Mouse (Mus musculus): ENCODE measurements at regions not wholly inside any gene's neighbourhood (a gene's known extent, or its start where the extent isn't known, plus 50 kb on each side); places are given as distances from the start of the nearest gene placed in this dataset.
A peak's percentile ranks its signal among the peaks of the same experiment; 100 is the strongest.

DNA sequence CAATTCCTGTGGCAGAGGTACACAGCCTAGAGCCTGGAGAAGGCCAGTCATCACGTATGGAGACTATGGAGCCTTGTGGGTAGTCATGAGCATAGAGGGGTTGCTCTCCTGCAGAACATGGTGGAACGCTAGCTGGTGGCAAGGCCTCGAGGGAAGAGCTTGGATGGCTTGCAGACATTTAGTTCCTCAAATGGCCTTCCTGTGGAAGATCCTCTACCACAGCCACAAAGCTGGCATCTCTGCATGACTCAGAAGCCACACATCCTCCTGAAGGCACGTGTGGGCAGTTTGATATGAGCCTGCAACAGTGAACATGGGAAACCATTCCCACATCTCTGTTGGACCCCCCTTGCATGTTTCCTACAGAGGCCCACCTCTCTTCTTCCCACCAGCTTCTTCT is 547.9 kb upstream of the Lrrc6 start:
- Histone ChIP-seq H3K4me3 (replicated peaks) (peak overlapping the region; percentile 77), H3K9me3 (no peaks in the 10 kb centered on the region), H3K36me3 (replicated peaks; ENCODE audit: low read length) (peaks cover 12% of the 10 kb centered on the region), H3K27me3 (replicated peaks) (no peaks in the 10 kb centered on the region), H3K4me1 (peaks cover 62% of the 10 kb centered on the region)
- TF ChIP-seq GATA1 (IDR thresholded peaks at IDR 0.05; ENCODE audit: borderline replicate concordance, low read length) = peak; percentile 64; the same call in 1 of the 3 replicates
- peak; percentile 74 for TF ChIP-seq FLI1 (IDR thresholded peaks at IDR 0.05; ENCODE audit: low read length)

DNA sequence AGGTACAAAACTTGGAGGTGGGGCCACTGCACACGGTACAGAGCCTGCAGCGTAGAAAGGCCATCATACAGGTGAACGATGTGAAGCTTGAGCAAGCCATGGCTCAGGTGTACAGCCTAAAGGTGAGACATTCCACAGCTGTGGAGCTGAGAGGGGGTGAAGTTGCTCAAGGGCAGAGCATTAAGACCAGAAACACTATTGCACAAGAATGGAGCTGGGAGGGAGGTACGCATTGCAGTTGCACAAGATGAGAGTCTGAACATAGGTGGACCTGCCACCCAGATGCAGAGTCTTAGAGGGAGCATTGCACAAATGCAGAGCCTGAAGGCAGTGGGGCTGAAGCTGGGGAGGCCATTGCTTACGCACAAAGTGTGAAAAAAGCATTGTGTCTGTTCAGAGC is 547.4 kb upstream of the Lrrc6 start:
- TF ChIP-seq GATA1 (IDR thresholded peaks at IDR 0.05; ENCODE audit: borderline replicate concordance, low read length) = no peak
- TF ChIP-seq FLI1 (IDR thresholded peaks at IDR 0.05; ENCODE audit: low read length) = no peak
- H3K4me3 ChIP-seq (replicated peaks) = peak overlapping the region; percentile 77
- H3K9me3 ChIP-seq = no peaks in the 10 kb centered on the region
- H3K36me3 ChIP-seq (replicated peaks; ENCODE audit: low read length) = peaks cover 12% of the 10 kb centered on the region
- no peaks in the 10 kb centered on the region for H3K27me3 ChIP-seq (replicated peaks)
- peaks cover 62% of the 10 kb centered on the region for H3K4me1 ChIP-seq

DNA sequence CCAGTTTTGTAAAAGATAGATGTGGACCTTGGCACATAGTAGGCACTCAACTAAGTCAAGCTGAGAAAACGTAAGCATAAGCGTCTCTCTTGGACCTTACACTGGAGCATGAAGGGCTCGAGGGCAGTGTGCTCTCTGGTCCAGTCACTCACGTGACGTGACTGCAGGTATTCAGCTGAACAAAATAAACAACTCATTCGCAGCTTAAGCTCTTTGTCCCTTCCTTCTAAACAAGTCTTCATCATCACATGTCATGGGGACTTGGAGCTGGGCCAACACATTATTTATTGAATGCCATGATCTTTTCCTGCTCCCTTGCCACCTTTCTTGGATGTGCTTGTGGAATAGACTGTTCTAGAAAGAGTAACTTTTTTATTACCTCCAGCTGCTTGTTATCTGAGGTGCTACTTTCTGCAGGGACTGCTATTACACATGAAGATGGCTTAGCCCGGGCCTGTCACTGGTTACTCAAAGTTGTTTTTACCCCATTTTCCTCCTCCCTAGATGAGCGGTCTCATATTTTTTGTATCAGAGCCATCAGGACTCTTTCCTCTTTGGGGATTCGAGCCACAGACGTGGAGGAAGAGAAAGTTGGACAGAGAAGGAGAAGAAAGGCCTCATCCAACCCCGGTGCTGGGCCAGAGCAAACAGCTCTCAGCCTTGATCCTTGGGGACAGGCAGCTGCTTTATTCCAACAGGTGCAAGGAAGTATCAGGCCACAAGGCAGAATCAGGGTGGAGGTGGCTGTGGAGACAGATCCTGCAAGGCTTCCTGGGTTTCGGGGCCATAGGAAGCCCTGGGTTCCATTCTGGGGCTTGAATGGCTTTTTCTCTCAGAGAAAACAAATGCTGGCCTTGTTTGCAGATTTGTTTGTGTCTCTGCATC is 545.5 kb upstream of the Lrrc6 start:
- TF ChIP-seq GATA1 (IDR thresholded peaks at IDR 0.05; ENCODE audit: borderline replicate concordance, low read length) (no peak), FLI1 (IDR thresholded peaks at IDR 0.05; ENCODE audit: low read length) (no peak)
- no peaks in the 10 kb centered on the region for H3K9me3 ChIP-seq
- no peaks in the 10 kb centered on the region for H3K27me3 ChIP-seq (replicated peaks)
- H3K4me3 ChIP-seq (replicated peaks) = no peak overlapping the region
- peaks cover 74% of the 10 kb centered on the region for H3K4me1 ChIP-seq
- peaks cover 16% of the 10 kb centered on the region for H3K36me3 ChIP-seq (replicated peaks; ENCODE audit: low read length)

DNA sequence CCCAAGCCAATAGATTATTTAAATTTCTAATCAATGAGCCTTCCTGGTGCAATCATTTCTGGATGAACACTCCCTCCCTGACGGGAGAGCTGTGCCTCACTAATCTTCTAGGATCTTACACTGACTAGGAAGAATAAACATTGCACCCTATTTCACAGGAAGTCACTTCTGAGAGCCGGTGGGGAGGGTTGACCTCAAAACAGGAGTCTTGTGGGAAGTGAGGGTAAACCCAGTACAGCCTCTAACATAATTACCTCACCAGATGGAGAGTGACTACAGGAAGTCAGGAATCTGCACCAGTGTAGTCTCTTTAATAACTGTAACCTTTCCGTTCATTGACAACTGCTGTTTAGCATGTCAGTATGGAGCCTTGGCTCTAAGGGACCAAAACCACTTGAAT is 544.6 kb upstream of the Lrrc6 start:
- no peaks in the 10 kb centered on the region for H3K9me3 ChIP-seq
- H3K4me3 ChIP-seq (replicated peaks) = no peak overlapping the region
- no peaks in the 10 kb centered on the region for H3K27me3 ChIP-seq (replicated peaks)
- TF ChIP-seq FLI1 (IDR thresholded peaks at IDR 0.05; ENCODE audit: low read length) (no peak), GATA1 (IDR thresholded peaks at IDR 0.05; ENCODE audit: borderline replicate concordance, low read length) (no peak)
- H3K36me3 ChIP-seq (replicated peaks; ENCODE audit: low read length) = peaks cover 16% of the 10 kb centered on the region
- peaks cover 83% of the 10 kb centered on the region for H3K4me1 ChIP-seq

DNA sequence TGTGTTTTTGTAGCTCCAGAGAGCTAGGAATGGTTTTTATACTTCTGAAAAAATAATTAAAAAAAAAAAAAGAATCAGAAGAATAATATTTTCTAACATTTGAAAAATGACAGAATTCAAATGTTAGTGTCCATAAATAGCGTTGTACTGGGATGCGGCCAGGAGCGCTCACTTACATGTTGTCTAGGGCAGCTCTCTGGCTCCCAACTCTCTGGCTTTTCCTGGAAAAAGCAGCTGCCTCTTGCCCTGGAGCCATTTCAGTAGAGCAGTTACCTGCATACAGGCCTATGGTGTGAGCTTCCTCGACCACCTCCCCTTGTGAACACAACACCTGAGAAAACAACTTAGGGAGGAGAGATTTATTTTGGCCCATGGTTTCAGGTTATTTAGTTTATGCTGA is 544.1 kb upstream of the Lrrc6 start:
- Histone ChIP-seq H3K4me3 (replicated peaks) (no peak overlapping the region), H3K27me3 (replicated peaks) (no peaks in the 10 kb centered on the region), H3K4me1 (peaks cover 86% of the 10 kb centered on the region), H3K36me3 (replicated peaks; ENCODE audit: low read length) (peaks cover 16% of the 10 kb centered on the region), H3K9me3 (no peaks in the 10 kb centered on the region)
- TF ChIP-seq FLI1 (IDR thresholded peaks at IDR 0.05; ENCODE audit: low read length) (no peak), GATA1 (IDR thresholded peaks at IDR 0.05; ENCODE audit: borderline replicate concordance, low read length) (no peak)

DNA sequence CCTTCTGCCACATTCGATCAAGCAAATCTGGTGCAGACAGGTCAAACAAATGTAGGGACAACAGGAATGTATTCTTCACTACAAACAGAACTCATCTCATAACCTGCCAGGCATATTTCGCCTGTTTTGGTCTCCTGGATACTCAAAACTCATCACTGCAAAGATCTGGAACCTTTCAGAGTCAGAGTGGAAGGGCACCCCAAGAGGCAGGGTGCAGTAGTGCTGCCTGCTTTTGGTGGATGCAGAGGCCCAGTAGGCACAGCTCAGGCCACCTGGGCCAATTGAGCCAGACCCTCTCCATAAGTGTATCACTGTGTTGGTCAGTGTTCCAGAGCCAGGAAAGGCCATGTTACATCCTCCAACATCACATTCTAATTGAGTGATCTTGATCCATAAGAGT is 541.4 kb upstream of the Lrrc6 start:
- Histone ChIP-seq H3K36me3 (replicated peaks; ENCODE audit: low read length) (peaks cover 9% of the 10 kb centered on the region), H3K9me3 (no peaks in the 10 kb centered on the region), H3K4me1 (peaks cover 86% of the 10 kb centered on the region), H3K4me3 (replicated peaks) (no peak overlapping the region), H3K27me3 (replicated peaks) (no peaks in the 10 kb centered on the region)
- TF ChIP-seq GATA1 (IDR thresholded peaks at IDR 0.05; ENCODE audit: borderline replicate concordance, low read length) = no peak
- no peak for TF ChIP-seq FLI1 (IDR thresholded peaks at IDR 0.05; ENCODE audit: low read length)

DNA sequence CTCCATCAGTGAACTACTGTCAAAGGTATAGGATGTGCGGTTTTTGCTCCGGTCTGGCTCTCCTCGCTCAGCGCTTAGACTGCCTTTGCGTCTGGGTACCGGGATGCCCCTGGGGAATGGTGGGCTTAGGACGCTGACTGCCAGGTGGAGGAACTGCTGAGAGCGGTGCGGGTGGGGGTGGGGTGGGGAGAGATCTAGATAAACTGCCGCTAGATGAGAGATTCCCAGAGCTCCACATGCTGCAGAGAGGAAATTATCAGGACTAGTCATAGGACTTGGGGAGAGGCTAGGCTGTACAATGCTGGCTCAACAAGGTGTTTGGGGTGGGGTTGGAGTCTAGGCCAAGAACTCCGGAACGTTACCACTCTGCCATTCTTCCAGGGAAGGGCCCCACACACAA is 539.5 kb upstream of the Lrrc6 start:
- H3K9me3 ChIP-seq = no peaks in the 10 kb centered on the region
- TF ChIP-seq GATA1 (IDR thresholded peaks at IDR 0.05; ENCODE audit: borderline replicate concordance, low read length) = no peak
- TF ChIP-seq FLI1 (IDR thresholded peaks at IDR 0.05; ENCODE audit: low read length) = no peak
- peak overlapping the region; percentile 93 for H3K4me3 ChIP-seq (replicated peaks)
- peaks cover 86% of the 10 kb centered on the region for H3K4me1 ChIP-seq
- H3K36me3 ChIP-seq (replicated peaks; ENCODE audit: low read length) = peaks cover 5% of the 10 kb centered on the region
- no peaks in the 10 kb centered on the region for H3K27me3 ChIP-seq (replicated peaks)

DNA sequence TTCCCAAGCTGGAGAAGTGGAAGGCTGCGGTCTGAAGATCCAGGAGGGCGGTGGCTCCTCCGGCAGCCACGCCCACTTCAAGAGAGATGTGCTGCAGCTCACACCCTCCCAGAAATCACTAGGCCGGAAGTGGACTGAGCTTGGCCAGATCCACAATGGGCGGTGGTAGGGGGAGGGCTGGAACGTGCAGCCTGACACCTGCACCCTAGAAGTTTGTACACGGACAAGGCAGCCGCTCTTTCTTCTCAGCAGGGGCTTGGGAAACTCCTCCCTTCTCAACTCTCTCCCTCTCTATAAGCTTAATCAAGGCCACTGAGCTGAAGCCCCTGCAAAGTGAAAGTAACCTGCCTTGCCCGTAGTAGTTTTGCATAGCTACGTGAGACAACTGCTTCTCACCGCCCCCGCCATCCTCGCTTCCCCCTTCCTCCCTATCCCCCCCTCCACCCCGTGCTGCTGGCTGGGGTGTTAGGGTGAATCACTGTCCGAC is 538.8 kb upstream of the Lrrc6 start:
- H3K36me3 ChIP-seq (replicated peaks; ENCODE audit: low read length) = peaks cover 5% of the 10 kb centered on the region
- no peaks in the 10 kb centered on the region for H3K27me3 ChIP-seq (replicated peaks)
- peak overlapping the region; percentile 93 for H3K4me3 ChIP-seq (replicated peaks)
- no peak for TF ChIP-seq GATA1 (IDR thresholded peaks at IDR 0.05; ENCODE audit: borderline replicate concordance, low read length)
- TF ChIP-seq FLI1 (IDR thresholded peaks at IDR 0.05; ENCODE audit: low read length) = no peak
- H3K4me1 ChIP-seq = peaks cover 86% of the 10 kb centered on the region
- no peaks in the 10 kb centered on the region for H3K9me3 ChIP-seq

DNA sequence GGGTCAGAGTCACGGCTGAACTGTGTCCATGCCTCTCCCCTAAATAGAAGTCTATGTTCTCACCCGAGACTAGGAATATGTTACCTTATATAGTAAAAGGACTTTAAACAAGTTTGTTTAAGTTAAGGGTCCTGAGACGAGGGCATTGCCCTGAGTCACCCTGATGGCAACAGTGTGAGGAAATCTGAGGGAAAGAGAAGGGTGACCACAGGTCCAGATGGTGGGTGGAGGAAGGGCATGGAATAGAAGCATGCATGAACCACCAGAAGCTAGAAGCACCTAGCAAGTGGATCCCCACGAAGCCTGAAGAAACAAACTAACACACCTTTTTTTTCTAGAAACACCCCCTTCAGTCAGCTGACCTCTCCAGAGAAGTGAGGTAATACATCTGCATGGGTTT is 536.9 kb upstream of the Lrrc6 start:
- Histone ChIP-seq H3K4me1 (peaks cover 91% of the 10 kb centered on the region), H3K9me3 (no peaks in the 10 kb centered on the region), H3K36me3 (replicated peaks; ENCODE audit: low read length) (peaks cover 5% of the 10 kb centered on the region), H3K27me3 (replicated peaks) (no peaks in the 10 kb centered on the region), H3K4me3 (replicated peaks) (peak overlapping the region; percentile 39)
- TF ChIP-seq GATA1 (IDR thresholded peaks at IDR 0.05; ENCODE audit: borderline replicate concordance, low read length) = no peak
- no peak for TF ChIP-seq FLI1 (IDR thresholded peaks at IDR 0.05; ENCODE audit: low read length)

DNA sequence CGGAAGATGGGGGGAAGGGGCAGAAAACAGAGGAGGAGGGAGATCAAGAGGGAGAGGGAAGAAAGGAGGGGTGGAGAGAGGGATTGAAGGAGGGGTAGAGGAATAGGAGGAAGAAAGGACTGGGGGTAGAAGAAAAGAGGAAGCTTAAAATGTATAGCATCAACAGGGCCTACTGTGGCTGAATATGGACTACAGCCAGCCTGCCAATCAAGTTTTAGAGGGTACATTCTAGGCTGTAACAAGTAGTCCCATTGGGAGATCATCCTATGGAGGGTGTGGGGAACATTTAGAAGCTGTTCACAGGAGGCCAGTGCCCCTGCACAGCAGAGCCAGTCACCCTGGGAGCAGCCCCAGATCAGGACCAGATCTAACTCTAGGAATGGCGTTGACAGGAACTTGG is 535.6 kb upstream of the Lrrc6 start:
- peaks cover 7% of the 10 kb centered on the region for H3K36me3 ChIP-seq (replicated peaks; ENCODE audit: low read length)
- H3K27me3 ChIP-seq (replicated peaks) = no peaks in the 10 kb centered on the region
- peaks cover 93% of the 10 kb centered on the region for H3K4me1 ChIP-seq
- TF ChIP-seq GATA1 (IDR thresholded peaks at IDR 0.05; ENCODE audit: borderline replicate concordance, low read length) = no peak
- no peak overlapping the region for H3K4me3 ChIP-seq (replicated peaks)
- H3K9me3 ChIP-seq = no peaks in the 10 kb centered on the region

All from megakaryocyte, embryonic 14.5 days (primary cell).